17 mouse cellular contexts compared by ENCODE assay signal in genomic region chr2:74679980-74680379, GRCm38 (mm10). TPM values are rescaled to one million over a fixed set of nuclear protein-coding genes. Genes with fewer than 3 reads are reported as not detected.
DNase-seq lines count a peak whose midpoint lies in the region; ATAC-seq and TF ChIP-seq lines count a peak whose summit lies in the region.
"Had no signal": no experiment of that assay in that cellular context is flagged by ENCODE, and none has a peak within 500 bp of the region (broad histone marks: within the 10 kb centered on the region; RNA-seq: fewer than 3 reads in every experiment).

No protein-coding gene starts in this region.

- no peak for TF ChIP-seq EP300 in ES-Bruce4 (IDR thresholded peaks at IDR 0.05; ENCODE audit: insufficient read depth, low read depth, low read length)

- no peak for ATAC-seq in heart, embryonic 13.5 days (ENCODE audit: extremely low read depth, insufficient number of reproducible peaks, low FRiP score, low TSS enrichment)
- 0 out of 4 replicates have a peak, but pooled peaks have one; percentile 15 to 49 for ATAC-seq in hematopoietic stem cell, adult 5-6 weeks (replicated peaks in 1 of 2; ENCODE audit: insufficient read depth in 1 of 2, low FRiP score in 2 of 2, low TSS enrichment in 1 of 2, low read depth in 1 of 2, poor library complexity in 2 of 2, severe bottlenecking in 2 of 2)
- peak; percentile 44 for ATAC-seq in megakaryocyte, adult 5-6 weeks (ENCODE audit: poor library complexity, severe bottlenecking)
- no peak for ATAC-seq in cerebellum, adult (ENCODE audit: insufficient number of reproducible peaks, low FRiP score, low TSS enrichment)
- ATAC-seq in midbrain, postnatal 0 days (ENCODE audit: low FRiP score) = no peak
- ATAC-seq: midbrain, embryonic 15.5 days; Patski had no signal

- H3K4me1 ChIP-seq in heart, embryonic 13.5 days = peaks cover 22% of the 10 kb centered on the region
- no peaks in the 10 kb centered on the region for H3K4me1 ChIP-seq in ES-Bruce4 (ENCODE audit: control insufficient read depth, insufficient read depth, low read length)
- H3K4me1 ChIP-seq in midbrain, postnatal 0 days (ENCODE audit: insufficient read depth, low read length) = no peaks in the 10 kb centered on the region

- no peaks in the 10 kb centered on the region for H3K36me3 ChIP-seq in heart, embryonic 13.5 days
- no peaks in the 10 kb centered on the region for H3K36me3 ChIP-seq in ES-Bruce4 (ENCODE audit: control insufficient read depth, insufficient read depth, low read length, poor library complexity, severe bottlenecking)
- H3K36me3 ChIP-seq in midbrain, postnatal 0 days (ENCODE audit: insufficient read depth, low read length) = no peaks in the 10 kb centered on the region
- H3K36me3 ChIP-seq: lung, embryonic 15.5 days; midbrain, embryonic 15.5 days had no signal

- peaks cover 100% of the 10 kb centered on the region for H3K27me3 ChIP-seq in heart, embryonic 13.5 days (replicated peaks)
- peaks cover 61% of the 10 kb centered on the region for H3K27me3 ChIP-seq in ES-Bruce4 (ENCODE audit: control insufficient read depth, insufficient read depth, low read length, poor library complexity, severe bottlenecking)
- H3K27me3 ChIP-seq in midbrain, postnatal 0 days (ENCODE audit: insufficient read depth, low read length) = peaks cover 99% of the 10 kb centered on the region

- no peak for DNase-seq in heart, postnatal 4 days
- no peak for DNase-seq in cerebellum, adult 11 months
- no peak for DNase-seq in midbrain, postnatal 0 days (ENCODE audit: low spot score)
- DNase-seq: adrenal gland, postnatal 25 days; cerebellum, adult 18-20 months; heart, adult 18-20 months had no signal

- WGBS in heart, embryonic 13.5 days = 1% methylated on average over 23 of the region's 23 CpGs
- under 1% methylated on average over 23 of the region's 23 CpGs for WGBS in midbrain, postnatal 0 days

- no peak overlapping the region for H3K27ac ChIP-seq in heart, embryonic 13.5 days (replicated peaks)
- no peak overlapping the region for H3K27ac ChIP-seq in ES-Bruce4 (ENCODE audit: insufficient read depth, low read length)
- H3K27ac ChIP-seq in midbrain, postnatal 0 days (ENCODE audit: low read depth, low read length) = no peak overlapping the region
- H3K27ac ChIP-seq: left cerebral cortex, adult 2 months; lung, embryonic 15.5 days; midbrain, embryonic 15.5 days had no signal

- peak overlapping the region; percentile 17; the same call in 1 of the 2 replicates for H3K4me2 ChIP-seq in heart, embryonic 13.5 days
- H3K4me2 ChIP-seq in midbrain, postnatal 0 days (ENCODE audit: low read depth, low read length, poor library complexity, severe bottlenecking) = no peak overlapping the region
- H3K4me2 ChIP-seq: lung, embryonic 15.5 days; midbrain, embryonic 15.5 days had no signal

- no peak for TF ChIP-seq CTCF in ES-Bruce4 (IDR thresholded peaks at IDR 0.05; ENCODE audit: low read depth, low read length)
- no peak for TF ChIP-seq CTCF in midbrain, postnatal 0 days (IDR thresholded peaks at IDR 0.05)

- TF ChIP-seq POLR2A in ES-Bruce4 (IDR thresholded peaks at IDR 0.05; ENCODE audit: insufficient read depth, low read length) = no peak

- H3K9ac ChIP-seq in heart, embryonic 13.5 days = no peak overlapping the region
- no peak overlapping the region for H3K9ac ChIP-seq in ES-Bruce4 (ENCODE audit: low read depth, poor library complexity, severe bottlenecking)
- H3K9ac ChIP-seq in midbrain, postnatal 0 days (replicated peaks; ENCODE audit: low read length, poor library complexity, severe bottlenecking) = no peak overlapping the region
- H3K9ac ChIP-seq: lung, embryonic 15.5 days; midbrain, embryonic 15.5 days had no signal

- no peaks in the 10 kb centered on the region for H3K9me3 ChIP-seq in heart, embryonic 13.5 days
- H3K9me3 ChIP-seq in ES-Bruce4 (replicated peaks; ENCODE audit: control insufficient read depth, insufficient read depth, low read length, poor library complexity, severe bottlenecking) = no peaks in the 10 kb centered on the region
- H3K9me3 ChIP-seq in midbrain, postnatal 0 days (ENCODE audit: low read length) = no peaks in the 10 kb centered on the region
- H3K9me3 ChIP-seq: lung, embryonic 15.5 days; midbrain, embryonic 15.5 days had no signal

- H3K4me3 ChIP-seq in heart, embryonic 13.5 days = peak overlapping the region; percentile 10; the same call in 1 of the 2 replicates
- H3K4me3 ChIP-seq in ES-Bruce4 (ENCODE audit: low read depth, low read length) = peak overlapping the region; percentile 9; the same call in 1 of the 2 replicates
- no peak overlapping the region for H3K4me3 ChIP-seq in midbrain, postnatal 0 days (ENCODE audit: low read depth, low read length)
- H3K4me3 ChIP-seq: left cerebral cortex, adult 2 months; lung, embryonic 15.5 days; midbrain, embryonic 15.5 days had no signal

RNA-seq across cellular contexts. Expression of gene Hoxd11, which starts 0.6 kb away (rescaled TPM):
- not detected in 2 replicates for polyA plus RNA-seq in heart, embryonic 13.5 days (2015; fragmentation: Nextera tagmentation; extraction: Ambion mirVana)
- not detected for total RNA-seq in heart, postnatal 4 days (2021)
- polyA plus RNA-seq in ES-Bruce4 (2011; ENCODE audit: insufficient read depth, insufficient read length, low read depth, missing spikeins) = not detected in 2 replicates
- not detected in 2 replicates for total RNA-seq in hematopoietic stem cell, adult 5-6 weeks (2017)
- not detected in 2 replicates for total RNA-seq in megakaryocyte, adult 5-6 weeks (2015)
- not detected in 2 replicates for total RNA-seq in megakaryocyte, adult 5-6 weeks (2017)
- not detected in 2 replicates for total RNA-seq in midbrain, postnatal 0 days (2014; rRNA removed)
- not detected in 2 replicates for polyA plus RNA-seq in midbrain, postnatal 0 days (2015; fragmentation: Nextera tagmentation; extraction: Ambion mirVana)
- total RNA-seq: adrenal gland, postnatal 25 days; heart, adult 18-20 months; left cerebral cortex, adult 2 months had no signal
- polyA plus RNA-seq: lung, embryonic 15.5 days; midbrain, embryonic 15.5 days; Patski; small intestine, adult 2 months; testis, adult 2 months had no signal

RNA-seq across cellular contexts. Expression of gene Hoxd12, which starts 5.2 kb away (rescaled TPM):
- not detected in 2 replicates for polyA plus RNA-seq in heart, embryonic 13.5 days (2015; fragmentation: Nextera tagmentation; extraction: Ambion mirVana)
- not detected for total RNA-seq in heart, postnatal 4 days (2021)
- polyA plus RNA-seq in ES-Bruce4 (2011; ENCODE audit: insufficient read depth, insufficient read length, low read depth, missing spikeins) = not detected in 2 replicates
- total RNA-seq in hematopoietic stem cell, adult 5-6 weeks (2017) = not detected in 2 replicates
- not detected in 2 replicates for total RNA-seq in megakaryocyte, adult 5-6 weeks (2015)
- total RNA-seq in megakaryocyte, adult 5-6 weeks (2017) = not detected in 2 replicates
- total RNA-seq in midbrain, postnatal 0 days (2014; rRNA removed) = not detected in 2 replicates
- not detected in 2 replicates for polyA plus RNA-seq in midbrain, postnatal 0 days (2015; fragmentation: Nextera tagmentation; extraction: Ambion mirVana)
- total RNA-seq: adrenal gland, postnatal 25 days; heart, adult 18-20 months; left cerebral cortex, adult 2 months had no signal
- polyA plus RNA-seq: lung, embryonic 15.5 days; midbrain, embryonic 15.5 days; Patski; small intestine, adult 2 months; testis, adult 2 months had no signal

RNA-seq across cellular contexts. Expression of gene Hoxd10, which starts 11.7 kb away (rescaled TPM):
- polyA plus RNA-seq in heart, embryonic 13.5 days (2015; fragmentation: Nextera tagmentation; extraction: Ambion mirVana) = 0.08 TPM in 1 of 2 replicates, not detected in the other
- total RNA-seq in heart, postnatal 4 days (2021) = not detected
- not detected in 2 replicates for polyA plus RNA-seq in ES-Bruce4 (2011; ENCODE audit: insufficient read depth, insufficient read length, low read depth, missing spikeins)
- not detected in 2 replicates for total RNA-seq in hematopoietic stem cell, adult 5-6 weeks (2017)
- total RNA-seq in megakaryocyte, adult 5-6 weeks (2015) = not detected in 2 replicates
- total RNA-seq in megakaryocyte, adult 5-6 weeks (2017) = not detected in 2 replicates
- 0.22 TPM in 1 of 2 replicates, not detected in the other for total RNA-seq in midbrain, postnatal 0 days (2014; rRNA removed)
- polyA plus RNA-seq in midbrain, postnatal 0 days (2015; fragmentation: Nextera tagmentation; extraction: Ambion mirVana) = not detected in 2 replicates
- total RNA-seq: adrenal gland, postnatal 25 days; heart, adult 18-20 months; left cerebral cortex, adult 2 months had no signal
- polyA plus RNA-seq: midbrain, embryonic 15.5 days; small intestine, adult 2 months had no signal

RNA-seq across cellular contexts. Expression of gene Hoxd13, which starts 11.9 kb away (rescaled TPM):
- polyA plus RNA-seq in heart, embryonic 13.5 days (2015; fragmentation: Nextera tagmentation; extraction: Ambion mirVana) = not detected in 2 replicates
- total RNA-seq in heart, postnatal 4 days (2021) = not detected
- not detected in 2 replicates for polyA plus RNA-seq in ES-Bruce4 (2011; ENCODE audit: insufficient read depth, insufficient read length, low read depth, missing spikeins)
- not detected in 2 replicates for total RNA-seq in hematopoietic stem cell, adult 5-6 weeks (2017)
- total RNA-seq in megakaryocyte, adult 5-6 weeks (2015) = not detected in 2 replicates
- total RNA-seq in megakaryocyte, adult 5-6 weeks (2017) = not detected in 2 replicates
- 0.19 TPM in 1 of 2 replicates, not detected in the other for total RNA-seq in midbrain, postnatal 0 days (2014; rRNA removed)
- not detected in 2 replicates for polyA plus RNA-seq in midbrain, postnatal 0 days (2015; fragmentation: Nextera tagmentation; extraction: Ambion mirVana)
- total RNA-seq: adrenal gland, postnatal 25 days; heart, adult 18-20 months; left cerebral cortex, adult 2 months had no signal
- polyA plus RNA-seq: lung, embryonic 15.5 days; Patski; small intestine, adult 2 months; testis, adult 2 months had no signal

RNA-seq across cellular contexts. Expression of gene Hoxd9, which starts 17.5 kb away (rescaled TPM):
- polyA plus RNA-seq in heart, embryonic 13.5 days (2015; fragmentation: Nextera tagmentation; extraction: Ambion mirVana) = not detected in 2 replicates
- under 1 TPM; 0.12 to 0.27 TPM for total RNA-seq in heart, postnatal 4 days (2021)
- 0.52 and 0.75 TPM in 2 replicates for polyA plus RNA-seq in ES-Bruce4 (2011; ENCODE audit: insufficient read depth, insufficient read length, low read depth, missing spikeins)
- not detected in 2 replicates for total RNA-seq in hematopoietic stem cell, adult 5-6 weeks (2017)
- not detected in 2 replicates for total RNA-seq in megakaryocyte, adult 5-6 weeks (2015)
- not detected in 2 replicates for total RNA-seq in megakaryocyte, adult 5-6 weeks (2017)
- not detected in 2 replicates for total RNA-seq in midbrain, postnatal 0 days (2014; rRNA removed)
- not detected in 2 replicates for polyA plus RNA-seq in midbrain, postnatal 0 days (2015; fragmentation: Nextera tagmentation; extraction: Ambion mirVana)
- total RNA-seq: left cerebral cortex, adult 2 months had no signal
- polyA plus RNA-seq: midbrain, embryonic 15.5 days had no signal

Comparison
In these comparisons a context has a peak if more than half of its experiments do, and no peak if none do; other contexts are left out.
1. ATAC-seq: peak in hematopoietic stem cell, adult 5-6 weeks (2 of 2) and megakaryocyte, adult 5-6 weeks (single experiment); none in heart, embryonic 13.5 days (single experiment), cerebellum, adult (single experiment) and midbrain, postnatal 0 days (single experiment).